Mouse (Mus musculus) urinary bladder, adult 18-20 months (tissue): ENCODE measurements around the gene Gm21767.
"Not testable (repeated sequence)": the region's sequence is repeated elsewhere in the genome, so short reads cannot be mapped to it uniquely, and the experiment has no call there.

Experiments
- DNase-seq, 2 experiments: peaks; one replicate each; pipeline ENCODE4 v3.0.0; 2022; ENCODE audit warnings: low spot score in 2 of 2, mixed read lengths in 2 of 2

Gm21767 gene

DNA sequence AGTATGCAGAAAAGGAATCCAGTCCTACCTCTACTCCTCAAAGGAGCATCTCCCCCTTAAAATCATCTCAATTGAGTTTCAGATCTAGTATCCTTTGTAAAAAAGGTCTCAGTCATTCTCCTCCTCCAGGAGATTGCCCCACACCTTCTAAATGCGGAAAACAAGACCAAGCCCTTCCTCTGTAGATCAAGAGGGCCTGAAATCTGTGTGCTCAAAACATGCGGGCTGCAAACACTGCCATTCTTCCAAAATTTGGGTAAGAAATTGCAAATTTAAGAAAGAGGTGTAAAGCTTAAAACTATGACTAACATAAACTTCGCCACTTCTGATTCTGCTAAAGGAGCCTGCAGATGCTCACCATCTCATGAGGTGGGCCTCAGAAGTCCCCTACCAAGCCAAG is at the start of gene Gm21767:
Gene Gm21767, plus strand, starts transcription at position 301 of the 400 bp plus-strand sequence.
- DNase-seq, result not testable (repeated sequence)
